Mouse (Mus musculus) liver, embryonic 13.5 days (tissue): ENCODE results near the gene Tmed2. TPM values are rescaled to one million over a fixed set of nuclear protein-coding genes. Genes with fewer than 3 reads are reported as not detected.
"Not testable (repeated sequence)": the region's sequence is repeated elsewhere in the genome, so short reads cannot be mapped to it uniquely, and the experiment has no call there.

Experiments
- ATAC-seq: fragments of 200-750 bp; cut with Nextera tagmentation; 2 replicates; pipeline ENCODE4 v1.8.0; 2017; ENCODE audit warnings: low read depth, mild to moderate bottlenecking, moderate number of reproducible peaks, moderate library complexity
- DNase-seq: peaks from one replicate; pipeline ENCODE4 v3.0.0; 2022
- H3K27ac ChIP-seq: fragments of 300-500 bp; sonication (generic); 2 replicates; pipeline ENCODE4 v1.5.1; 2015; ENCODE audit warnings: moderate library complexity, mild to moderate bottlenecking, inconsistent platforms
- H3K27me3 ChIP-seq: fragments of 300-500 bp; sonication (generic); 2 replicates; pipeline ENCODE4 v1.6.1; 2015; ENCODE audit warnings: mild to moderate bottlenecking, inconsistent platforms
- H3K36me3 ChIP-seq: fragments of 300-500 bp; sonication (generic); 2 replicates; pipeline ENCODE4 v1.6.1; 2015; ENCODE audit warnings: mild to moderate bottlenecking, inconsistent platforms
- H3K4me1 ChIP-seq: fragments of 300-500 bp; sonication (generic); replicated peaks from 2 replicates; pipeline ENCODE4 v1.6.1; 2015; ENCODE audit warnings: inconsistent platforms
- H3K4me2 ChIP-seq: fragments of 300-500 bp; sonication (generic); 2 replicates; pipeline ENCODE4 v1.6.1; 2015; ENCODE audit warnings: inconsistent platforms, mild to moderate bottlenecking, moderate library complexity
- H3K4me3 ChIP-seq: fragments of 300-500 bp; sonication (generic); replicated peaks from 2 replicates; pipeline ENCODE4 v1.5.1; 2015; ENCODE audit warnings: mild to moderate bottlenecking, inconsistent platforms
- H3K9ac ChIP-seq: fragments of 300-500 bp; sonication (generic); 2 replicates; pipeline ENCODE4 v1.6.1; 2015; ENCODE audit warnings: mild to moderate bottlenecking, inconsistent platforms
- H3K9me3 ChIP-seq: fragments of 300-500 bp; sonication (generic); replicated peaks from 2 replicates; pipeline ENCODE4 v1.6.1; 2016; ENCODE audit warnings: inconsistent platforms
- WGBS: fragments of 180-500 bp; shearing (Covaris S2); methylation state at CpG from one replicate; pipeline ENCODE4 v1.1.7; 2015; ENCODE audit not compliant: insufficient replicate concordance; 5-methylcytosine and 5-hydroxymethylcytosine counted together
- polyA plus RNA-seq: library from polyadenylated mRNA; unstranded; fragments of >200 nt; fragmentation: Nextera tagmentation; extraction: Ambion mirVana; gene quantifications from 2 replicates; pipeline ENCODE4 v1.2.1, GENCODE M21; 2015

Tmed2 gene
- polyA plus RNA-seq, 1 experiment from 2014 or later: 366 TPM

GRCm38 (mm10) chr5:124540905-124541601, 558 bp downstream of the Tmed2 start:
- no peaks in the 10 kb centered on the region for H3K9me3 ChIP-seq
- H3K27ac ChIP-seq: peak overlapping the region; percentile 87
- WGBS: under 1% methylated on average over 83 of the region's 89 CpGs
- peak overlapping the region; percentile 96 for H3K9ac ChIP-seq
- peak; percentile 64 for DNase-seq
- no peaks in the 10 kb centered on the region for H3K27me3 ChIP-seq
- H3K36me3 ChIP-seq: peaks cover 39% of the 10 kb centered on the region
- peak; percentile 84 for ATAC-seq
- peaks cover 38% of the 10 kb centered on the region for H3K4me1 ChIP-seq
- H3K4me2 ChIP-seq: peak overlapping the region; percentile 79
- H3K4me3 ChIP-seq: peak overlapping the region; percentile 96

DNA sequence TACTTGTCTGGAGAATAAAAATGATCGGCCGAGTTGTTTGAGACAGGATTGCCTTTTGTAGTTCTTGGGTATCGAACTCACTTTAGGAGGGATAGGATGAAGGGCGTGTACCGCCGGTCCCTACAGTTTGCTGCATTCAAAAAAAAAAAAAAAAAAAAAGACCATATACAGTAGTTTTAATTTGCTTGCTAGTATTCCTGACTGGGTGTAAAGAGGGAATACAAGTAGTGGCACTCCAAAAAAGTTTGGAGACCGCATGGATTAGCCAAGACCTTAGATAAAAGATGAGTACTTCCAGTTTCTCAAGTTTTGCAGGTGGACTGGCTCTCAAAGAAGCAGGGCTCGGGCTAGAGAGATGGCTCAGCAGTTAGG, 1.1 kb downstream of the Tmed2 start:
- H3K4me3 ChIP-seq: peak overlapping the region; percentile 96
- peaks cover 37% of the 10 kb centered on the region for H3K4me1 ChIP-seq
- no peaks in the 10 kb centered on the region for H3K27me3 ChIP-seq
- no peaks in the 10 kb centered on the region for H3K9me3 ChIP-seq
- peak overlapping the region; percentile 87 for H3K27ac ChIP-seq
- DNase-seq: no peak
- no peak for ATAC-seq
- WGBS: 7% methylated on average over 8 of the region's 8 CpGs
- peak overlapping the region; percentile 79 for H3K4me2 ChIP-seq
- peaks cover 44% of the 10 kb centered on the region for H3K36me3 ChIP-seq
- peak overlapping the region; percentile 96 for H3K9ac ChIP-seq

GRCm38 (mm10) chr5:124550737-124551136, 10.2 kb downstream of the Tmed2 start:
- H3K36me3 ChIP-seq: peaks cover 52% of the 10 kb centered on the region
- H3K27me3 ChIP-seq, H3K4me2 ChIP-seq, DNase-seq, ATAC-seq, H3K9ac ChIP-seq, H3K9me3 ChIP-seq, H3K4me3 ChIP-seq, H3K27ac ChIP-seq: not testable (repeated sequence)
- H3K4me1 ChIP-seq: peaks cover 22% of the 10 kb centered on the region
- WGBS: 76% methylated on average over 4 of the region's 4 CpGs

GRCm38 (mm10) chr5:124551349-124552093, 11.0 kb downstream of the Tmed2 start:
- 30% methylated on average over 5 of the region's 5 CpGs for WGBS
- Histone ChIP-seq H3K4me1 (peaks cover 22% of the 10 kb centered on the region), H3K9ac (peak overlapping the region; percentile 87), H3K36me3 (peaks cover 52% of the 10 kb centered on the region), H3K4me2 (peak overlapping the region; percentile 87), H3K27ac (peak overlapping the region; percentile 85), H3K4me3 (peak overlapping the region; percentile 94)
- not testable (repeated sequence) for H3K9me3 ChIP-seq, ATAC-seq, H3K27me3 ChIP-seq, DNase-seq

DNA sequence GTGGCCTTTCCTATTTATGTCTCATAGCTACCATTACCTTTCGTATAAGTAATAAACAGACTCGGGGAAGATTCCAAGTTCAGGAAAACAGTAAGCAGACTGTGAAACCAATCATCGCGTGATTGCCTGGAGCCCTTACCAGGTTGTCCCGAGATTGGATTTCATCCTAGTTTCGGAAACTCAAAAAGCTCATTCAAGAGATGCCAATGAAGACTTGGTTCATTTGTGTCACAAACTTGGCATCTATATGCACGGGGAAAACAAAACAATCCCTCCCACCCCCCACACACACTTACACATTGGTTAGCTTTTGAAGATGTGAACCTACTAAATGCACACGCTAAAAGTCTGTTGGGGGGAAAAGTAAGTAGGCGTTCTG, 11.6 kb downstream of the Tmed2 start:
- DNase-seq: no peak
- H3K9me3 ChIP-seq: no peaks in the 10 kb centered on the region
- peak overlapping the region; percentile 87 for H3K9ac ChIP-seq
- H3K27ac ChIP-seq: peak overlapping the region; percentile 85
- WGBS: 8% methylated on average over 9 of the region's 9 CpGs
- peaks cover 22% of the 10 kb centered on the region for H3K4me1 ChIP-seq
- peak overlapping the region; percentile 87 for H3K4me2 ChIP-seq
- no peaks in the 10 kb centered on the region for H3K27me3 ChIP-seq
- peak; percentile 4; the same call in 1 of the 2 replicates for ATAC-seq
- H3K36me3 ChIP-seq: peaks cover 52% of the 10 kb centered on the region
- peak overlapping the region; percentile 94 for H3K4me3 ChIP-seq

- ATAC-seq (peak; percentile 88), DNase-seq (peak; percentile 85)
- no peaks in the 10 kb centered on the region for H3K27me3 ChIP-seq
- peak within 1 kb of the TSS; percentile 87 for H3K9ac ChIP-seq
- H3K4me2 ChIP-seq: peak within 1 kb of the TSS; percentile 87
- H3K36me3 ChIP-seq: peaks cover 50% of the 10 kb centered on the region
- H3K4me1 ChIP-seq: peaks cover 22% of the 10 kb centered on the region
- H3K27ac ChIP-seq: peak within 1 kb of the TSS; percentile 85
- under 1% methylated on average over 66 of the region's 66 CpGs for WGBS
- no peaks in the 10 kb centered on the region for H3K9me3 ChIP-seq
- H3K4me3 ChIP-seq: peak within 1 kb of the TSS; percentile 94
Measured at GRCm38 (mm10) chr5:124552558-124553307, 12.2 kb downstream of the Tmed2 start, which contains the start of gene Ddx55. TSS of gene Ddx55 (plus strand) at chr5:124552864.

GRCm38 (mm10) chr5:124553607-124554006, 13.1 kb downstream of the Tmed2 start:
- Histone ChIP-seq H3K36me3 (peaks cover 50% of the 10 kb centered on the region), H3K9me3 (no peaks in the 10 kb centered on the region), H3K4me3 (peak overlapping the region; percentile 94), H3K4me2 (peak overlapping the region; percentile 87), H3K4me1 (peaks cover 22% of the 10 kb centered on the region), H3K9ac (peak overlapping the region; percentile 87), H3K27me3 (no peaks in the 10 kb centered on the region), H3K27ac (no peak overlapping the region)
- no peak for DNase-seq
- 57% methylated on average over 6 of the region's 6 CpGs for WGBS
- ATAC-seq: no peak

DNA sequence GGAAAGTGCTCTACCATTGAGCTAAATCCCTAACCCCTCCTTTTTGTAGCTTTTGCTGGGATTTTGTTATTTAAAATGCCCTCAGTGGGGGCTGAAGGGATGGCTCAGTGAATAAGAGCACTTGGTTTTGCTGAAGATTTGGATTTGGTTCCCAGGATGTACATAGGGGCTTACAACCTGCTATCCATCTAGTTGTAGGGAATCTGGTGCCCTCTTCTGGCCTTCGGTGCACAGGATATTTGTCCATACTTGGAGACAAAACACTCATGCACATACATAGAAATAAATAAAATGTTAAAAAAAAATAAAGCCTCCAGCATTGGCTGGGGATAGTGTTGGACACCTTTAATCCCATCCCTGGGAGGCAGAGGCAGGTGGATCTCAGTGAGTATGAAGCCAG, 14.7 kb downstream of the Tmed2 start:
- no peak overlapping the region for H3K9ac ChIP-seq
- H3K4me2 ChIP-seq: no peak overlapping the region
- WGBS: 81% methylated on average over 1 of the region's 1 CpGs
- no peaks in the 10 kb centered on the region for H3K27me3 ChIP-seq
- peaks cover 62% of the 10 kb centered on the region for H3K36me3 ChIP-seq
- no peak overlapping the region for H3K4me3 ChIP-seq
- ATAC-seq (no peak), DNase-seq (no peak)
- no peak overlapping the region for H3K27ac ChIP-seq
- no peaks in the 10 kb centered on the region for H3K9me3 ChIP-seq
- H3K4me1 ChIP-seq: peaks cover 22% of the 10 kb centered on the region

DNA sequence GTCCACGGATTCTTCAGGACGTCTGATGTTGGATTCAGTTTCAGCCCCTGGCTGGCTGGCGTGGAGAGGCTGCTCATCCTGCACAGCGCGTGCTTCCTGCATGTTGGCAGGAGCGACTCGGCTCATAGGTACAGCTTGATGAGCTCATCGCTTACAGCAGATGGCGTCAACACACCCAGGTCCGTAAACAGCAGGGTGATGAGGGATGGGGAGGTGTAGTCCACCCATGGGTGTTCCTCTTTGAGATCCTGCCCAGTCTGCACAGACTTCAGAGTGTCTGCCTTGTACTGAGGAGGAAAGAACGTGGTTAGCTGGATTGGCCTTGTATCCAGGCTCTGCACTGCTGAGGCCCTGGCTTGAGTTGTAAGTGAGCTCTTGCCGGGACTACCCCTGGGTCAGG, 30.6 kb downstream of the Tmed2 start:
- H3K27ac ChIP-seq: no peak overlapping the region
- DNase-seq (no peak), ATAC-seq (no peak)
- H3K36me3 ChIP-seq: peaks cover 99% of the 10 kb centered on the region
- H3K9me3 ChIP-seq: no peaks in the 10 kb centered on the region
- no peaks in the 10 kb centered on the region for H3K27me3 ChIP-seq
- WGBS: 79% methylated on average over 12 of the region's 12 CpGs
- no peak overlapping the region for H3K4me2 ChIP-seq
- no peak overlapping the region for H3K4me3 ChIP-seq
- no peaks in the 10 kb centered on the region for H3K4me1 ChIP-seq
- no peak overlapping the region for H3K9ac ChIP-seq

DNA sequence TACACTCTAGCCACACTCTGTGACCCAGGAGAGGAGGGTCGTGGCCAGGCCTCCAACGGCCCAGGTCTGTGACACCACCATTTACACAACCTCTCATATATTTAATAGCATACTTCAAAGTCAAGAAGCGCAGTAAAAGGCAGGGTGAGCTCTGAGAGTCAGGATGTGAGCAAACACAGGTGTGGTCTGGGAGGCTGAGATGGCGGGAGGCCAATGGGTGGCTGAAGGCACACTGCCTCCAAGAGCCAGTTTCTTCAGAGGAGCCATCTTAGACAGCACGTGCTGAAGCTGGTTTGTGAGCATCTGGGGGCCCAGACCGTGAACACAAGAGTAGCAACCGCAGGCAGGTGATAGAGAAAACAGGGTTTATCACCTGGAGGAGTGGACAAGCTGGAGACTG, 35.0 kb downstream of the Tmed2 start:
- H3K4me3 ChIP-seq: no peak overlapping the region
- no peak for ATAC-seq
- H3K36me3 ChIP-seq: peaks cover 74% of the 10 kb centered on the region
- 84% methylated on average over 7 of the region's 7 CpGs for WGBS
- DNase-seq: no peak
- peaks cover 26% of the 10 kb centered on the region for H3K4me1 ChIP-seq
- no peaks in the 10 kb centered on the region for H3K9me3 ChIP-seq
- H3K27me3 ChIP-seq: no peaks in the 10 kb centered on the region
- no peak overlapping the region for H3K9ac ChIP-seq
- H3K27ac ChIP-seq: no peak overlapping the region
- H3K4me2 ChIP-seq: no peak overlapping the region
